Mouse (Mus musculus) hindbrain, embryonic 14.5 days (tissue): ENCODE measurements around the gene Ercc4. TPM values are rescaled to one million over a fixed set of nuclear protein-coding genes. Genes with fewer than 3 reads are reported as not detected.

Experiments used
- polyA plus RNA-seq: library from polyadenylated mRNA; unstranded; fragments of >200 nt; fragmentation: Nextera tagmentation; extraction: Ambion mirVana; gene quantifications from 2 replicates; pipeline ENCODE4 v1.2.1, GENCODE M21; 2014

The Ercc4 gene
- polyA plus RNA-seq, 1 experiment from 2014 or later, result 16.3 TPM

Other genes starting within 250 kb of the Ercc4 start
- gene Mrtfb, start 146.8 kb downstream of the Ercc4 start, polyA plus RNA-seq, result 14.6 and 15.4 TPM in 2 replicates